Mouse (Mus musculus): ENCODE data around the gene Cyp2d10. TPM values are rescaled to one million over a fixed set of nuclear protein-coding genes. Genes with fewer than 3 reads are reported as not detected.
"Not testable (repeated sequence)": the region's sequence is repeated elsewhere in the genome, so short reads cannot be mapped to it uniquely, and the experiment has no call there.

Gene Cyp2d10
- total RNA-seq, 2 experiments from 2014 or later, result not detected

DNA sequence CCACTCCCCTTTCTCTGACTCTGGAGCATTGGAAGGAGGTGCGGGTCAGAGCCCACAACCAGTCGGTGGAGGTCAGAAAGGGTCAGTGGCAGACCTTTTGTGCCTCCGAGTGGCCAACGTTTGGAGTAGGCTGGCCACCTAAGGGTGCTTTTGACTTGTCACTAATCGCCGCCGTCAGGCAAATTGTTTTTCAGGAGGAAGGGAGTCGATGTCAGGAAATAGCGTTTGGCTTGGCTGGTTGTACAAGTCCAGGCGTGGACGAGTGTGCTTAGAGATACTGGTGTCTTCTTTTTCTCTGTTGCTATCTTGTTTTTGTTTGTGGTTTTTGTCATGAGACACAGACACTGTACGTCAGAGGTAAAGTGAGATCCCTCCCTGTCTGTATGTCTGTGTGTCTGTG lies 43.2 kb downstream of the Cyp2d10 start:
- intact Hi-C loops (cut with DNase I); DNase-seq: not testable (repeated sequence)

DNA sequence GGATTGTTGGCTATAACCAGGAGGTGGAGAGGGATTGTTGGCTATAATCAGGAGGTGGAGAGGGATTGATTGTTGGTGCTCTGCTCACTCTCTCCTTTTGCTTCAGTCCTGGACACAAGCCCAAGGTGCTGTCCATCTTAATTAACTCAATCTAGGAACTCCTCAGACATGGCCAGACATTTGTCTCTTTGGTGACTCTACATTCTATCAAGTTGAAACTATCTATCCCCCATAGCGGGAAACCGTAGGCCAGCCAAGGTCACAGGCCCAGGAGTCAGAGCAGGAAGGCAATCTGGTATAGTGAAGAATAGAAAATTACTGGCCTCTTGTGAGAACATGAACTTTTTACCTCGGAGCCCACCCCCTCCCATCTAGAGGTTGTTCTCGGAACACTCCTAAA lies 44.8 kb downstream of the Cyp2d10 start:
- intact Hi-C loops (cut with DNase I), result no loop called here
- DNase-seq, result no peak

DNA sequence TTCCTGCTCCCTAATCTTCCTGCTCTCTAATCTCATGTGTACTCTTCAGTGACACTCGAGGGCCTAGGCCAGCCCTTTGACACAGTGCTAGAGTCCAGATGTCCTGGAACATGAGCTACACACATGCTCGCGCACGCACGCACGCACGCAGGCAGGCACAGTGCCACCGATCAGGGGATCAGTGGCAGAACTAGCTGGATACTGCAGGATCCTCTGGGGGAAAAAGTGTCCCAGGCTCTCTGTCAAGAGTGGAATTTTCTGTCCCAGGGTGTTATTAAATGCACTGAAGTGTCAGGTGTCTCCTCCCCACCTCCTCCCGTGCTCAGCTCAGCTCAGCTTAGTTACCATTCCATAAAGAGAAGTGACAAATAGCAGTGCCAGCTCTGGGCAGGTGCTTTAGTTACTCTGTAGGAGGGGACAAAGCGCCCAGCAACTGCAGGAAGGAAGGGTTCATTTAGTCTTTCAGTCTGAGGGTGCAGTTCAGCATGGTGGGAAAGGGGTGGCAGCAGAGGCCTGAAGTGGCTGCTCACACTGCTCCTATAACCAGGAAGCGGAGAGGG lies 45.5 kb downstream of the Cyp2d10 start:
- DNase-seq, result no peak
- intact Hi-C loops (cut with DNase I), result no loop called here

DNA sequence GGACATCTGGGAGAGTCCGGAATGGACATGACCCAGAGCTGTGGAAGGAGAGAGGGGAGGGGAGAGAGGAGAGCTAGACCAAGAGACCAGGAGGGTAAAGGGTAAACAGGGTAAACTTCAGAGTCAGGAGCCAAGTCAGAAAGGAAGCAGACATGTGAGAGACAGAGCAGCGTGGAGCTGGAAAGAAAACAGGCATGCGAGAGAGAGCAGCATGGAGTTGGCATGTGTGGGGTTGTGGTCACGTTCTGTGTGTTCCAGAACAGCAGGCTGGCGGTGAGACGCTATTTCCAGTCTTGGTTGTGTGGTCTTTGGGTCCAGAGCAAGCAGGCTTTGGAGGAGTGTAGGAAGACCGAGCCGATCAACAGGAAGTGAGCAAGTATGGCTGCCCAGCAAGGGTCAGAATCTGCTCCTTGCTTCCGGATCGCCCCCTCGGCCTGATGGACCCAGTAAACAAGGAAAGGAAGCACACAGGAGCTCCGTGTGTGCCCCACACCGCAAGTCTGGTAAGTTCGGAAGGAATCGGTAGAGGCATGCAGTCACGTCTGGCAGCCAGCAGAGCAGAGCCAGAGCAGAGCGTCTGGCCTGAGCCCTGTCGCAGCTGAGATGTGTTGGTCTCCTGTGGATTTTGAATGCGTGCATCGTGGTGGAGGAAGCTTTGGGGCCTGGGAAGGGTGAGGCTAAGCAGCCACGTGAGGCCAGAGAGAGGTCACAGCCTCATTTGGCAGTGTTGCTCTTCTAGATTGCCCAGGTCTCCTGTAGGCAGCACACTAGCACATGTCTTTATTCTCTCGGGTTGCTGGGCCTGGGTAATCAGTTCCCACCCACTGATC lies 48.3 kb downstream of the Cyp2d10 start:
- intact Hi-C loops (cut with DNase I), result no loop called here

DNA sequence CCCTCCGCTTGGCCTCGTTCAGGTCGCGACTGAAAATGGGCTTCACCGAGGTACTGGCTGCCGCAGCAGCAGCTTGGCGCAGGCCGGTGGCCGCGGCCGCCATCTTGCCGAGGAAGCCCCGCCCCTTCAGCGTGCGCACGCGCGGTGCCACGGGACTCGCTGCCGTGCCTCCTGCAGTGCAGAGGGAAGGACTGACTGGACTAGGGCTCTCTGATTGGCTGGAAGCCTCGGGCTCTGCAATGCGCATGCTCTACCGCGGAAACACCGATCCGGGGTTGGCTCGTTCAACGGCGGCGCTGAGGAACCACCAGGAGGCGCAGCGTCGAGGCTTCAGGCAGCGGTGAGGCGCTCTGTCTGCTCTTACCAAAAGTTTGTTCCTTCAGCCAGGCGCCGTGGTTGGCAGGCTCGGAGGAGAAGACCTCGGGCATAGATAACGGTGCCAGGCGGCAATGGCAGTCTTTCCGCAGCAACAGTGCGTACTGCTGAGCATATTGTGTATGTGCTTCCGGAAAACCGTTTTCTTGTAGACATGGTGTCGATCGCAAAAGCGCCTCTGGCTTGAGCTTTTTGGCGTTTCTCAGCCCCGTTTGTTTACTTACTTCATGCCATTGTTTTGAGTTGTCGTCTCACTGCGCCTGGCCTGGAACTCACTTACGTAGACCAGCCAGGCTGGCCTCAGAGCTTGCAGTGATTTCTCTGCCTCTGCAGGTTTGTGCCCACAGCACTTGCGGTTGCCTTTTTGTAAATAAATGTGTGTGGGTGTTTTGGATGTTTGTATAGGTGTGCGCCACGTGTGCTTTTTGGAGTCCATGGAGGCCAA lies 52.7 kb downstream of the Cyp2d10 start, which contains the start of gene Ndufa6:
Ndufa6 (minus strand) TSS at position 197 of the 820 bp plus-strand sequence.
- intact Hi-C loops (cut with DNase I), result loop anchor here (2.0 kb wide), 1 partner anchor 62 kb away; no protein-coding TSS in a partner anchor
- peak; percentile 91 to 98 for DNase-seq

More for the DNA sequence above, 48.3 kb downstream of the Cyp2d10 start:
- DNase-seq, result no peak

DNA sequence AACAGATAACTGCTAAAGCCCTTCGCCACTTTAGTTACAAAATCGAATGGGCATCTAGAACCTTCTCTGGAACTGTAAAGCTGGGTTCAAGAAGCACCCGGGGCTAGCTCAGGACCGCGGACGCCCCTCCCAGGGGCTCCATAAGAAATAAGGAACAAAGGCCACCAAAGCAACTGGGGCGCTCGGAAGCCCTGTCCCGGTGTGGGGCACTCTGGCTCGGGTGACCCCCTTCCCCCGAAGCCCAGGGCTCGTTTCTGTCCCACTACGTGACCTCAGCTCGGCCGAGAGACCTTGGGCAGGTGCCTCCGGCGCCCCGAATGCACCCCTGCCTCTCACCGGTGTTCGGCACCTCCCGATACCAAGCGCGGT lies 53.3 kb downstream of the Cyp2d10 start:
- intact Hi-C loops (cut with DNase I), result loop anchor here (2.0 kb wide), 1 partner anchor 63 kb away; no protein-coding TSS in a partner anchor
- DNase-seq, result no peak

DNA sequence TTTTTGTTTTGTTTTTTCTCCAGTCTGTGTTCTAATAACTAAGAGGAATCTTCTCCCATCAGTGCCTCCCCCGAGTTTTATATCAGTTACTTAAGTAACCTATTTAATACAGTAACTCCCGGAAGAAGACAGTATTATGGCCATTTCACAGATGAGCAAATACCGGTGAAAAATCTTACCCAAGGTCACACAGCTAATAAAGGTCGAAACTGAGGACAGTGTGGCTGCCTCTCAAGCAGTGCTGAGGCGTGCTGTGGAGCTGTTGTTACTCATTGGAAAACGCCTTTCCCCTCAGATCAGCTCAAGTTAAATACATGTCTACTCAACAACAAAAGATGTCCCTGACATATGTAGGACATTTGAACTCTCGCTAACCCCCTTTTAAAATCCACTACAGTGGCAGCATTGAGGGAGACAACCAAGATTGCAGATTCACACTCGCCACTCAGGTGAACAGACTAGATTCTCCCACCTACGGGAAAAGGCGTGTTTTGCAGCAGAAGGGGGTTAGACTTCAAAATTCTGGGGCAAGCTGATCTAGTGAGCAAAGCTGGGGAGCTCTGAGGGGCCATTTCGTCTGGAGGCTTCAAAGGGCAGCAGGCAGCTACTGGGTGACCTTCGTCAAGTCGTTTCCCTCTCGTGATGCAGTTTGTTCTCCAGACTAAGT lies 53.8 kb downstream of the Cyp2d10 start:
- intact Hi-C loops (cut with DNase I), result no loop called here
- no peak for DNase-seq

Small RNA genes lying within 50 kb of the gene (microRNA-seq; reads per million reads assigned to microRNA genes)
- gene Gm25990 (0 reads per million in 2 experiments), gene Gm27331 (0 reads per million in 2 experiments), gene Gm27622 (0 reads per million in 2 experiments), gene Mir7684 (0 reads per million in 2 experiments)

Other genes starting within 250 kb of the Cyp2d10 start
- not detected for gene Shisa8, start 194.4 kb downstream of the Cyp2d10 start, total RNA-seq (2021)
- not detected for gene Tnfrsf13c, start 182.8 kb downstream of the Cyp2d10 start, total RNA-seq (2021)
- under 1 TPM; 0.46 to 0.79 TPM for gene Cenpm, start 162.4 kb downstream of the Cyp2d10 start, total RNA-seq (2021)
- gene 1500009C09Rik, start 154.8 kb downstream of the Cyp2d10 start, total RNA-seq (2021), result not detected
- gene Sept3, start 132.3 kb downstream of the Cyp2d10 start, total RNA-seq (2021), result under 1 TPM; 0.31 to 0.91 TPM
- not detected for gene Wbp2nl, start 108.2 kb downstream of the Cyp2d10 start, total RNA-seq (2021)
- 10 to 100 TPM; 10.3 to 13.2 TPM for gene Naga, start 68.3 kb downstream of the Cyp2d10 start, total RNA-seq (2021)
- gene Pheta2, start 68.3 kb downstream of the Cyp2d10 start, total RNA-seq (2021), result under 1 TPM; 0.37 to 0.51 TPM
- 100 to 1,000 TPM; 116 to 123 TPM for gene Smdt1, start 68.2 kb downstream of the Cyp2d10 start, total RNA-seq (2021)
- 100 to 1,000 TPM; 440 to 476 TPM for gene Ndufa6, start 52.9 kb downstream of the Cyp2d10 start, total RNA-seq (2021)
- gene Cyp2d22, start 26.9 kb downstream of the Cyp2d10 start, total RNA-seq (2021), result 10 to 100 TPM; 12.3 to 16.7 TPM
- gene Cyp2d11, start 13.2 kb downstream of the Cyp2d10 start, total RNA-seq (2021), result not detected
- gene Cyp2d9, start 26.2 kb upstream of the Cyp2d10 start, total RNA-seq (2021), result not detected
- gene Cyp2d12, start 147.9 kb upstream of the Cyp2d10 start, total RNA-seq (2021), result not detected
- gene Cyp2d34, start 213.8 kb upstream of the Cyp2d10 start, total RNA-seq (2021), result not detected